Mouse (Mus musculus): ENCODE data around the gene Tdp1. TPM values are rescaled to one million over a fixed set of nuclear protein-coding genes. Genes with fewer than 3 reads are reported as not detected.

Tdp1 gene
- polyA plus RNA-seq, 1 experiment from 2014 or later, result 31.3 TPM

GRCm38 (mm10) chr12:99885282-99885901 lies 1.1 kb downstream of the Tdp1 start:
- Histone ChIP-seq H3K4me3 (replicated peaks; ENCODE audit: low read depth, low read length) (peak overlapping the region; percentile 65), H3K27me3 (ENCODE audit: insufficient read depth, low read length) (no peaks in the 10 kb centered on the region), H3K36me3 (ENCODE audit: insufficient read depth, low read length) (no peaks in the 10 kb centered on the region), H3K9me3 (replicated peaks; ENCODE audit: low read length) (no peaks in the 10 kb centered on the region), H3K27ac (no peak overlapping the region), H3K9ac (ENCODE audit: low read depth, low read length) (peak overlapping the region; percentile 85), H3K4me1 (replicated peaks; ENCODE audit: insufficient read depth, low read length) (peaks cover 10% of the 10 kb centered on the region; the same call in 1 of the 2 replicates), H3K4me2 (ENCODE audit: low read length) (peak overlapping the region; percentile 94)
- WGBS, result 24% methylated on average over 8 of the region's 8 CpGs
- no peak for TF ChIP-seq CTCF (IDR thresholded peaks at IDR 0.05; ENCODE audit: low read depth)
- DNase-seq (ENCODE audit: low spot score) (no peak), ATAC-seq (replicated peaks; ENCODE audit: low FRiP score, low read depth) (no peak)

GRCm38 (mm10) chr12:99897846-99898245 lies 13.5 kb downstream of the Tdp1 start:
- WGBS, result 84% methylated on average over 4 of the region's 4 CpGs

GRCm38 (mm10) chr12:99898248-99898870 lies 14.0 kb downstream of the Tdp1 start:
- WGBS, result 87% methylated on average over 16 of the region's 16 CpGs
- H3K4me3 ChIP-seq (replicated peaks; ENCODE audit: low read depth, low read length), result no peak overlapping the region
- H3K27me3 ChIP-seq (ENCODE audit: insufficient read depth, low read length), result no peaks in the 10 kb centered on the region
- ATAC-seq (replicated peaks; ENCODE audit: low FRiP score, low read depth) (no peak), DNase-seq (ENCODE audit: low spot score) (no peak)
- no peaks in the 10 kb centered on the region for H3K9me3 ChIP-seq (replicated peaks; ENCODE audit: low read length)
- H3K36me3 ChIP-seq (ENCODE audit: insufficient read depth, low read length), result peaks cover 42% of the 10 kb centered on the region; the same call in 1 of the 2 replicates
- H3K27ac ChIP-seq, result no peak overlapping the region
- no peak for TF ChIP-seq CTCF (IDR thresholded peaks at IDR 0.05; ENCODE audit: low read depth)
- H3K4me1 ChIP-seq (replicated peaks; ENCODE audit: insufficient read depth, low read length), result no peaks in the 10 kb centered on the region
- no peak overlapping the region for H3K4me2 ChIP-seq (ENCODE audit: low read length)
- no peak overlapping the region for H3K9ac ChIP-seq (ENCODE audit: low read depth, low read length)

More at GRCm38 (mm10) chr12:99897846-99898245, 13.5 kb downstream of the Tdp1 start:
- DNase-seq (ENCODE audit: low spot score) (no peak), ATAC-seq (replicated peaks; ENCODE audit: low FRiP score, low read depth) (no peak)
- Histone ChIP-seq H3K9me3 (replicated peaks; ENCODE audit: low read length) (no peaks in the 10 kb centered on the region), H3K36me3 (ENCODE audit: insufficient read depth, low read length) (peaks cover 42% of the 10 kb centered on the region; the same call in 1 of the 2 replicates), H3K9ac (ENCODE audit: low read depth, low read length) (no peak overlapping the region), H3K4me2 (ENCODE audit: low read length) (no peak overlapping the region), H3K4me1 (replicated peaks; ENCODE audit: insufficient read depth, low read length) (no peaks in the 10 kb centered on the region), H3K4me3 (replicated peaks; ENCODE audit: low read depth, low read length) (no peak overlapping the region), H3K27ac (no peak overlapping the region), H3K27me3 (ENCODE audit: insufficient read depth, low read length) (no peaks in the 10 kb centered on the region)
- TF ChIP-seq CTCF (IDR thresholded peaks at IDR 0.05; ENCODE audit: low read depth), result no peak

GRCm38 (mm10) chr12:99899991-99900390 lies 15.7 kb downstream of the Tdp1 start:
- ATAC-seq (replicated peaks; ENCODE audit: low FRiP score, low read depth), result no peak
- no peak overlapping the region for H3K27ac ChIP-seq
- no peaks in the 10 kb centered on the region for H3K27me3 ChIP-seq (ENCODE audit: insufficient read depth, low read length)
- H3K4me1 ChIP-seq (replicated peaks; ENCODE audit: insufficient read depth, low read length), result no peaks in the 10 kb centered on the region
- no peak overlapping the region for H3K4me3 ChIP-seq (replicated peaks; ENCODE audit: low read depth, low read length)
- H3K9me3 ChIP-seq (replicated peaks; ENCODE audit: low read length), result no peaks in the 10 kb centered on the region
- peak; percentile 46 for DNase-seq (ENCODE audit: low spot score)
- H3K4me2 ChIP-seq (ENCODE audit: low read length), result no peak overlapping the region
- H3K9ac ChIP-seq (ENCODE audit: low read depth, low read length), result no peak overlapping the region
- peaks cover 31% of the 10 kb centered on the region; the same call in 1 of the 2 replicates for H3K36me3 ChIP-seq (ENCODE audit: insufficient read depth, low read length)
- peak; percentile 45; the same call in 1 of the 2 replicates for TF ChIP-seq CTCF (IDR thresholded peaks at IDR 0.05; ENCODE audit: low read depth)
- WGBS, result 90% methylated on average over 1 of the region's 3 CpGs

GRCm38 (mm10) chr12:99901973-99902866 lies 17.9 kb downstream of the Tdp1 start:
- no peak for ATAC-seq (replicated peaks; ENCODE audit: low FRiP score, low read depth)
- peaks cover 26% of the 10 kb centered on the region for H3K36me3 ChIP-seq (ENCODE audit: insufficient read depth, low read length)
- H3K4me1 ChIP-seq (replicated peaks; ENCODE audit: insufficient read depth, low read length), result no peaks in the 10 kb centered on the region
- H3K27me3 ChIP-seq (ENCODE audit: insufficient read depth, low read length), result no peaks in the 10 kb centered on the region
- TF ChIP-seq CTCF (IDR thresholded peaks at IDR 0.05; ENCODE audit: low read depth), result peak; percentile 40; the same call in 1 of the 2 replicates
- WGBS, result 68% methylated on average over 8 of the region's 8 CpGs
- no peak overlapping the region for H3K9ac ChIP-seq (ENCODE audit: low read depth, low read length)
- H3K9me3 ChIP-seq (replicated peaks; ENCODE audit: low read length), result no peaks in the 10 kb centered on the region
- H3K27ac ChIP-seq, result peak overlapping the region; percentile 78
- peak; percentile 43 for DNase-seq (ENCODE audit: low spot score)
- no peak overlapping the region for H3K4me2 ChIP-seq (ENCODE audit: low read length)
- H3K4me3 ChIP-seq (replicated peaks; ENCODE audit: low read depth, low read length), result no peak overlapping the region

GRCm38 (mm10) chr12:99902867-99903370 lies 18.6 kb downstream of the Tdp1 start:
- peak overlapping the region; percentile 78 for H3K27ac ChIP-seq
- H3K27me3 ChIP-seq (ENCODE audit: insufficient read depth, low read length), result no peaks in the 10 kb centered on the region
- H3K4me3 ChIP-seq (replicated peaks; ENCODE audit: low read depth, low read length), result no peak overlapping the region
- no peak for TF ChIP-seq CTCF (IDR thresholded peaks at IDR 0.05; ENCODE audit: low read depth)
- ATAC-seq (replicated peaks; ENCODE audit: low FRiP score, low read depth) (no peak), DNase-seq (ENCODE audit: low spot score) (peak; percentile 19)
- H3K9me3 ChIP-seq (replicated peaks; ENCODE audit: low read length), result no peaks in the 10 kb centered on the region
- no peak overlapping the region for H3K4me2 ChIP-seq (ENCODE audit: low read length)
- H3K4me1 ChIP-seq (replicated peaks; ENCODE audit: insufficient read depth, low read length), result no peaks in the 10 kb centered on the region
- H3K9ac ChIP-seq (ENCODE audit: low read depth, low read length), result no peak overlapping the region
- 69% methylated on average over 4 of the region's 4 CpGs for WGBS
- peaks cover 26% of the 10 kb centered on the region for H3K36me3 ChIP-seq (ENCODE audit: insufficient read depth, low read length)
